Mouse (Mus musculus): ENCODE measurements around the gene Ly6g6d. TPM values are rescaled to one million over a fixed set of nuclear protein-coding genes. Genes with fewer than 3 reads are reported as not detected.
"Not testable (repeated sequence)": the region's sequence is repeated elsewhere in the genome, so short reads cannot be mapped to it uniquely, and the experiment has no call there.

Gene Ly6g6d
- 1.8 and 2.0 TPM in 2 replicates for polyA plus RNA-seq (2016; fragmentation: Nextera tagmentation; extraction: Ambion mirVana)

DNA sequence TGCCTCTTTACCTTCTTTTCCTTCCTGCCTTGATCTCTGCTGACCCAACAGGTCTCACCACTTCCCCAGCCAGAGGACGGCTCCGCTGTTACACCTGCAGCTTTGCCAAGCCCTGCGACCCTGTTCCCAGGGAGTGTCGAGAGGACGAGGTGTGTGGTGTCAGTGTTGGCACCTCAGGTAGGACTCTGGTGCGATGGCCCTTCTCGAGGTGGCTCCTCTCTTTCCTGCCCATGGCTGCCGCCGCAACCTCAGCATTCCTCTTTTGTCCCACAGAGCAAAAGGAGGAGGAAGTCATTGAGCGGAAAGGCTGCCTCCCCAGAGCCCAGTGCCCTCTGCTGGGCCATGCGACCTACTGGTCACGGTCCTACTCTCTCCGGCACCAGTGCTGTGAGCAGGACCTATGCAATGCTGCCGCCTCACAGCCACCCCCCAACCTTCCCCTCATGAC is at the start of gene Ly6g6d:
Gene Ly6g6d, minus strand, starts transcription at position 280 of the 448 bp plus-strand sequence.
- peak; percentile 38 for DNase-seq (ENCODE audit: extremely low spot score, low spot score)
- WGBS: 10% methylated on average over 14 of the region's 14 CpGs
- H3K9me3 ChIP-seq: no peaks in the 10 kb centered on the region
- peaks cover 37% of the 10 kb centered on the region for H3K27me3 ChIP-seq (ENCODE audit: poor library complexity, severe bottlenecking)
- H3K36me3 ChIP-seq (replicated peaks): no peaks in the 10 kb centered on the region
- peak within 1 kb of the TSS; percentile 42 for H3K4me3 ChIP-seq
- peak within 1 kb of the TSS; percentile 81 for H3K27ac ChIP-seq
- H3K4me1 ChIP-seq: peaks cover 33% of the 10 kb centered on the region

DNA sequence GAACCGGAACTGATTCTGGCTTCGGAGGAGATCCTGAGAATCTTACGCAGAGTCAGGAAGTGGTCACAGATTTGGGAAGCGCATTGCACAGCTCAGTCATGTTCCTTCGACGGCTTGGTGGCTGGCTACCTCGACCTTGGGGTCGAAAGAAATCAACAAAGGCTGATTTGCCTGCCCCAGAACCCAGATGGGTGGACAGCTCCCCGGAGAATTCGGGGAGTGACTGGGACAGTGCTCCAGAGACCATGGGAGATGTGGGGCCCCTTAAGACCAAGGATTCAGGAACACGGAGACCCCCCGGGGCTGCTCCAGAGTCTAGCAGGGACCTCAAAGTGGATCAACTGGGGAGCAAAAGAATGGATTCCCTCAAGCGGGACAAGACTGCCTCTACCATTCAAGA is 49.2 kb upstream of the Ly6g6d start:
- no peaks in the 10 kb centered on the region for H3K27me3 ChIP-seq (ENCODE audit: poor library complexity, severe bottlenecking)
- H3K4me3 ChIP-seq: peak overlapping the region; percentile 68
- WGBS: 77% methylated on average over 13 of the region's 13 CpGs
- H3K4me1 ChIP-seq: peaks cover 43% of the 10 kb centered on the region
- H3K27ac ChIP-seq: peak overlapping the region; percentile 87
- peaks cover 43% of the 10 kb centered on the region for H3K36me3 ChIP-seq (replicated peaks)
- no peak for DNase-seq (ENCODE audit: extremely low spot score, low spot score)
- no peaks in the 10 kb centered on the region for H3K9me3 ChIP-seq

DNA sequence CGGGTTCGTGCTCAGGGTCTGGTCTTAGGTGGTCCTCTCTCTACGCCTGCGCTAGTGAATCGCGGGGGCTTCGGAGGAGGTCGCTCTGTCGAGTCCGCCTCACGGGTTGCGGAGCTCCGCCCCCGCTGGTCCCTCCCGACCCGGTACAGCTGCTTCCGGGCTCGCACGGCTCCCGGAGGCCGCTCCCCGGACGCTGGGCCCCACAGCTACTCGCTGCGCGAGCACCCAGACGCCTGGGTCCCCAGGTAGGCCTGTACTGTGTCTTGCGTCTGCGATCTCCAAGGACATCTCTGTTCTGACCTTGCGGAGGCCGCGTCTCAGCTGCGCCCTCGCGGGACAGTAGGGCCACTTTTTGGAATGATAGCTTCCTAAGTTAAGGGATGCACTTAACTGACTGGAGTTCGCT is 48.3 kb upstream of the Ly6g6d start, which contains the start of gene D17H6S53E:
Gene D17H6S53E, plus strand, starts transcription at position 168 of the 406 bp plus-strand sequence.
- no peaks in the 10 kb centered on the region for H3K9me3 ChIP-seq
- H3K27me3 ChIP-seq (ENCODE audit: poor library complexity, severe bottlenecking): no peaks in the 10 kb centered on the region
- peak within 1 kb of the TSS; percentile 68 for H3K4me3 ChIP-seq
- peak; percentile 71 for DNase-seq (ENCODE audit: extremely low spot score, low spot score)
- H3K4me1 ChIP-seq: peaks cover 48% of the 10 kb centered on the region
- peak within 1 kb of the TSS; percentile 87 for H3K27ac ChIP-seq
- H3K36me3 ChIP-seq (replicated peaks): peaks cover 43% of the 10 kb centered on the region
- WGBS: under 1% methylated on average over 36 of the region's 36 CpGs

DNA sequence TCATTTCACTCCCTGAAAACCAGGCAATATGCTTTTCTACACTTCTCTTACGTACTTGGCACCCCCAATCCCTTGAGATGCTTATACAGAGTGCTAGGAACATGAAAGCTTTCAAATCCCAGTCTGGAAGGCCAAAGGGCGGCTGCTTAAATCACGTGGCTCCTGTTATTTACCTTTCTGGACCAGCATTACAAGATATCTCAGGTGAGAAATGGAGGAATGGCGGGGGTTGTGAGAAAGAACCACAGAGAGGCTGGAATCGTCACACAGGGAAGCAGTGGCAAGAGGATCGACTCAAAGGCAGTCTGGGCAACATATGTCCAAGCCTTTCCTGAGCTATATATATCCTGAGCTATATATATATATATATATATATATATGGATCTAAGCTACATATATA is 47.7 kb upstream of the Ly6g6d start:
- H3K4me3 ChIP-seq: peak overlapping the region; percentile 68
- no peak overlapping the region; the same call in 1 of the 2 replicates for H3K27ac ChIP-seq
- H3K27me3 ChIP-seq (ENCODE audit: poor library complexity, severe bottlenecking): no peaks in the 10 kb centered on the region
- no peak for DNase-seq (ENCODE audit: extremely low spot score, low spot score)
- H3K4me1 ChIP-seq: peaks cover 50% of the 10 kb centered on the region
- H3K36me3 ChIP-seq (replicated peaks): peaks cover 43% of the 10 kb centered on the region
- no peaks in the 10 kb centered on the region for H3K9me3 ChIP-seq
- WGBS: 40% methylated on average over 6 of the region's 6 CpGs

DNA sequence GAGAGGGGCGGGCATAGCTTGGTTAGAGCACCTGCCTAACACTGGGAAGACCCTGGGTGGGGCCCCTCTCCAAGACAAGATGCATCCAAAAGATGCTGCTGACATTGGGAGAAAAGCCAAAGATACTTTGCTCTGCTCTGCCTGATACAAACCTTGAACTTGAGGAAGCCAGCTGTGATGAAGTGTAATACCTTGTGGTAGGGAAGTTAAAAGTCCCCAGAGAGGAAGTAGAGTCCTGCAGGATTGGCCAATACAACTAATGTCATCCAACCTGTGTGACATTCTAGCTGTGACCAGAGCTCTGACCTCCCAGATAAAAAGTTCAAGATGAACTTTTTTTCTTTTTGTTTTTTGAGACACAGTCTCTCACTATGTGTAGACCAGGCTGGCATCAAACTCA is 47.2 kb upstream of the Ly6g6d start:
- Histone ChIP-seq H3K27me3 (ENCODE audit: poor library complexity, severe bottlenecking) (no peaks in the 10 kb centered on the region), H3K4me1 (peaks cover 55% of the 10 kb centered on the region), H3K4me3 (peak overlapping the region; percentile 68; the same call in 1 of the 2 replicates), H3K27ac (no peak overlapping the region), H3K9me3 (no peaks in the 10 kb centered on the region), H3K36me3 (replicated peaks) (peaks cover 43% of the 10 kb centered on the region)
- WGBS: 100% methylated on average over 1 of the region's 1 CpGs
- no peak for DNase-seq (ENCODE audit: extremely low spot score, low spot score)

DNA sequence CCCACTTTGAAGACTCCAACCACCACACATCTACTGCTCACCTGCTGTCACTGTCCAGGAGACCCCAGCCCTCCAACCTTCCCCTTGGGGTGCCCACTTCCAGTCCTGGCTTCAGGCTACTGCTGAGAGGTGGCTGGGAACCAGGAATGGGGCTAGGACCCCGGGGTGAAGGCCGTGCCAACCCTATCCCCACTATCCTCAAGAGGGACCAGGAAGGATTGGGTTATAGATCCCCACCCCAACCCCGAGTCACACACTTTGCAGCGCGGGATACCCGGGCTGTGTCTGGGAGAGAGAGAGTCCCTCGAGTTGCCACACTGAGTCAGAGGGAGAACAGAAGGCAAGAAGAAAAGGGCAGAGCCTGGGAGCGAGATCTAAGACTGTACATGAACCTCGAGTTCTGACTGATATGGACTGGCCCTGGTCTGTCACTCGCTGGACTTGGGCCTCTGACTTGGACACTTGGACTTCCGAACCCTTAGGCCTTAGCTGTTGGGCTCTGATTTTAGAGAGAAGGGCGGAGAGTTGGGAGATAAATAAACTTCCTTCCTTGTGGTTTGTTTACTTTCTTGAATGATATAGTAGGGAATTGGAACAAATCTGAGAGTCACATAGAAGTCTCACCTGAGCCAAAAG is 46.5 kb upstream of the Ly6g6d start:
- H3K4me1 ChIP-seq: peaks cover 62% of the 10 kb centered on the region
- not testable (repeated sequence) for H3K27me3 ChIP-seq (ENCODE audit: poor library complexity, severe bottlenecking); H3K27ac ChIP-seq; H3K4me3 ChIP-seq; DNase-seq (ENCODE audit: extremely low spot score, low spot score); H3K9me3 ChIP-seq
- 92% methylated on average over 12 of the region's 12 CpGs for WGBS
- peaks cover 44% of the 10 kb centered on the region for H3K36me3 ChIP-seq (replicated peaks)

DNA sequence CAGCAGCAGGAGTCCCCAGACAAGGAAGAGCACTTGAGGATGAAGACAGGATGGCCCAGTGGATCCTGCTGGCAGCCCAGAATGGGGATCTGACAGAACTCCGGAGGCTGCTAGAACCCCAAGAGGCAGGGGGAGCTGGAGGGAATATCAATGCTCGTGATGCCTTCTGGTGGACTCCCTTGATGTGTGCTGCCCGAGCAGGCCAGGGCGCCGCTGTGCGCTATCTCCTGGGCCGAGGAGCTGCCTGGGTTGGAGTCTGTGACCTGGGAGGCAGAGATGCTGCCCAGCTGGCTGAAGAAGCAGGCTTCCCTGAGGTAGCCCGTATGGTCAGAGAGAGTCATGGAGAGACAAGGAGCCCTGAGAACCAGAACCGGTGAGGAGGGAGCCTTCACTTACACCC is 45.4 kb upstream of the Ly6g6d start:
- not testable (repeated sequence) for DNase-seq (ENCODE audit: extremely low spot score, low spot score); H3K4me3 ChIP-seq; H3K9me3 ChIP-seq; H3K27me3 ChIP-seq (ENCODE audit: poor library complexity, severe bottlenecking); H3K27ac ChIP-seq
- 95% methylated on average over 9 of the region's 9 CpGs for WGBS
- Histone ChIP-seq H3K4me1 (peaks cover 55% of the 10 kb centered on the region), H3K36me3 (replicated peaks) (peaks cover 49% of the 10 kb centered on the region)

DNA sequence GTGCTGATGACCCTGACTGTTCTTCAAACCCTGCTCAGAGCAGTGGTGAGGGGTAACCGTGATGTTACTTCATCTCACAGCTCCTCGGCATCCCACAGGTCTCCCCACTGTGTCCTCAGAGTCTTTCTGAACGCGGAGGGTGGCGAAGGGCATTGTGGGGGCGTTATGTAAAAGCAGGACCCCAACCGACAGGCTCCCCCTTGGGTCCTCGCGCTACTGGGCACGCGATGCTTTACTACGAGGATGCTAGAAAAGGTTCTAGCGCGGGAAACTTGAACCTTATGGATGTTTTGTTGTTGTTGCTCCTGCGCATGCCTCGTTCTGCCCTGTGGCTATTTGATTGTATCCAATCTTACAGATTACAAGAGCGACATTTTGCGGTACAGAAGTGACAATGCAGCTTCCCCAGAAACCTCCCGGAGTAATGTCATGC is 44.0 kb upstream of the Ly6g6d start, which contains the start of gene Csnk2b:
Gene Csnk2b, minus strand, starts transcription at position 183 of the 433 bp plus-strand sequence.
- DNase-seq (ENCODE audit: extremely low spot score, low spot score): no peak
- Histone ChIP-seq H3K36me3 (replicated peaks) (peaks cover 54% of the 10 kb centered on the region), H3K27ac (peak within 1 kb of the TSS; percentile 93), H3K9me3 (no peaks in the 10 kb centered on the region), H3K4me3 (peak within 1 kb of the TSS; percentile 82), H3K4me1 (peaks cover 46% of the 10 kb centered on the region), H3K27me3 (ENCODE audit: poor library complexity, severe bottlenecking) (no peaks in the 10 kb centered on the region)
- under 1% methylated on average over 19 of the region's 19 CpGs for WGBS

DNA sequence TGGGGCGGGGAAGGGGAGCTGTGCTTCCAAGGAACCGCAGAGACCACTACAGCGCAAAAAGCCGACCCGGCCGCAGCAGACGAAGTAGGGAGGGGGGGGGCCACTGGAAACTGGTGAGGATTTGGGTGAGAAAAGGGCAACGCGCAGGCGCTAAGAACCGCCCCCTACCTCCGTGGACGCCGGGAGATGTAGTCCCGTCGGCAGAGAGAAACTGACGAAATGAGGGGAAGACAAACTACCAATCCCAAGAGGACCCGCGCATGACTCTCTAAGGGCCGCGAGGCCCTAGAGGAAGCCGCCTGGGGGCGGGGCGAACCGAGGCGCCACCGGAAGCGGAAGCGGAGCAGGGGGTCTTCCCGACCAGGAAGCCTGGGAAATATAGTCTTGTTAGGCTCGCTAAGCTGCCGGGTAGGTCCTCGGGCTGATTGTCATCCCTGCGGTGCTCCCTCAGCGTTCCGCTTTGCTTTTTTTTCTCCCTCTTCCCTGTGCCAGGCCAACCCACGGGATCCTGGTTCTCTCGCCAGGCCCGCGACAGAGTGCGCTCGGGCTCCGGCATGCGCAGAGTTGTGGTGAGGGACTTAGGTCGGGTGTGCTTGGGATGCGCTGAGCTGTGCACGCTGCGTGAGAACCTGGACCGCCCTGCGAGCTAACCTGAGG is 43.4 kb upstream of the Ly6g6d start, which contains the start of gene Gpank1:
Gene Gpank1, plus strand, starts transcription at position 313 of the 657 bp plus-strand sequence.
- H3K27me3 ChIP-seq (ENCODE audit: poor library complexity, severe bottlenecking): no peaks in the 10 kb centered on the region
- peak within 1 kb of the TSS; percentile 93 for H3K27ac ChIP-seq
- H3K9me3 ChIP-seq: no peaks in the 10 kb centered on the region
- H3K36me3 ChIP-seq (replicated peaks): peaks cover 59% of the 10 kb centered on the region
- peak within 1 kb of the TSS; percentile 82 for H3K4me3 ChIP-seq
- DNase-seq (ENCODE audit: extremely low spot score, low spot score): peak; percentile 97
- under 1% methylated on average over 50 of the region's 50 CpGs for WGBS
- H3K4me1 ChIP-seq: peaks cover 39% of the 10 kb centered on the region

DNA sequence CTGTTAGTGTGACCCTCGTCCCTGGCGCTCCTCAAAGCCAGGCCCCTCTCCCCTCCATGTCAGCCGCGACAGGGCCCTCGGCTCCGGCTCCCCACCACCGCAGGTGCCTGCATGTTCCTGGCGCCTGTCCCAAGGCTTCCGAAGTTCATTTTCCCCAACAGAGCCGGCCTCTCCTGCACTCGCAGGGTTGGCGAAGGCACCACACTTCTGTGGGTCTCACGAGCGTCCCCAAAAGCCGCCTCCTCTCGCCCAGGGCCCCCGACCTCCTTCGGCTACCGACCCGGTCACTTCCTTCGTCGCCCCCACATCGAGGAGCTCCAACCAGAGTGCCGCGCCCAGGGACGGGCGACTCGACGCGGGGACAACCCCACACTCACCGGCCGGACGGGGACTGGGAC is 42.9 kb upstream of the Ly6g6d start:
- no peak for DNase-seq (ENCODE audit: extremely low spot score, low spot score)
- H3K4me1 ChIP-seq: peaks cover 34% of the 10 kb centered on the region
- H3K4me3 ChIP-seq: peak overlapping the region; percentile 82
- peak overlapping the region; percentile 93 for H3K27ac ChIP-seq
- no peaks in the 10 kb centered on the region for H3K9me3 ChIP-seq
- H3K27me3 ChIP-seq (ENCODE audit: poor library complexity, severe bottlenecking): no peaks in the 10 kb centered on the region
- peaks cover 64% of the 10 kb centered on the region for H3K36me3 ChIP-seq (replicated peaks)
- under 1% methylated on average over 33 of the region's 33 CpGs for WGBS

DNA sequence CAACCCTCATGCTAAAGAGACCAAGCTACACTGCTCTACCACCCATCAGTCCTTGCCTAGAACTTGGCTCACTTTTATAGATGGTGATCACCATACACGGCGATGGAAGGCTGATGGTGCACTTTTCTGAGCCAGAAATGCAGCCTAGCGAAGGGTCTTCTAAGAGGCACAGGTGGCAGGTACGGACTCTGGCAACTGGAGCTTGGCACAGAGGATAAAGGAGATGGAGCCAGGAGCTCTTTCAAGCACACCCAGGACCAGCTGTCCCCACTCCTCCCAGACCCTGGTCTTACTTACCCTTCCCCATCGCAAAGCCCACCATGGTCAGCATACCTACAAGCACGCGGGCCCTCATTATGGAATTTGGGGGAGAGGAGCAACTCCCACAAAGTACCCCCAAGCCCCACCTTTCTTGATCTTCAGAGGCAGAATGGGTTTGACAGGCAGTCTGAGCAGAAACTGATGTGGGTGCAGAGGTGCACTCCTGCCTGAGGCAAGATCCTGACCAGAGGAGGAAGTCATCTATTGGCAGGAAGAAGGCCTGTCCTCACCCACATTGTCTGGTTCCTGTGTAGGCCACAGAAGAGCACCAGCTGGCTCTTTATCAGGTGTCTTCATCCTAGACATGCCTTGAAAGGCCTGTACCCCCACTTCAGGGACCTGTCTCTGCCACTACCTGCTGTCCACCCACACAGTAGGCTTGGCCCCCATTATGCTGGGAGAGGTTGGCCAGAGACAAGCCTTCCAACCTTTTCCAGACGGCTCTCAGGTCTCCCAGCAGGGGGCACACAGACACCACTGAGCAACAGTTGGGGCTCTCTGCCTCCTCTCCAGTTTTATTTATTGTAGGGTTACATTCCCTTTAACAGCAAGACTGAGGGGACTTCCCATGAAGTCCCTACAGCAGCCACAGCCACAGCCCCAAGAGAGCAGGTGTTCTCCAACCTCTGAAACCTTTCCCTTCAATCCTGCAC is 37.5 kb upstream of the Ly6g6d start, which contains the start of gene Ly6g5b:
Gene Ly6g5b, minus strand, starts transcription at position 383 of the 974 bp plus-strand sequence.
- H3K27ac ChIP-seq: no peak within 1 kb of the TSS
- DNase-seq (ENCODE audit: extremely low spot score, low spot score): no peak
- H3K27me3 ChIP-seq (ENCODE audit: poor library complexity, severe bottlenecking): no peaks in the 10 kb centered on the region
- H3K36me3 ChIP-seq (replicated peaks): peaks cover 60% of the 10 kb centered on the region
- no peak within 1 kb of the TSS; the same call in 1 of the 2 replicates for H3K4me3 ChIP-seq
- peaks cover 9% of the 10 kb centered on the region for H3K4me1 ChIP-seq
- no peaks in the 10 kb centered on the region for H3K9me3 ChIP-seq
- WGBS: 89% methylated on average over 8 of the region's 8 CpGs

DNA sequence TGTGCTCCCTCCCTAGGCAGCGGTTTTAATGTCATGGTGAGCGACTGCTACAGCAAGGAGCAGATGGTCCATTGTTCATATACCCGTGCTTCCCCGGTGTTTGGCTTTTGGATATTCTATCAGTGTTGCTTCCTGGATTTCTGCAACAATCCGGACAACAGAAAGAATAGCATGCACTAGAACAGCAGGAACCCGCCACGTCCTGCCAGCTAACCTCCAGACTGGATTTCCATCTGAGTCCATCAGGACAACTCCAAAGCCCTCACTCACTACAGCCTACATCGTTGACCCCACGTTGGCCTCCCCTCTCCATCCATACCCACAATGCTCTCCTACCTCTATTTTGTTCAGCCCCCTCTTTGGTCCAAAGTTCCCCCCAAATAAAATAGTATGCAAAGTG is 33.9 kb upstream of the Ly6g6d start:
- no peak for DNase-seq (ENCODE audit: extremely low spot score, low spot score)
- WGBS: 87% methylated on average over 9 of the region's 9 CpGs
- Histone ChIP-seq H3K4me1 (no peaks in the 10 kb centered on the region), H3K27me3 (ENCODE audit: poor library complexity, severe bottlenecking) (no peaks in the 10 kb centered on the region), H3K27ac (no peak overlapping the region), H3K36me3 (replicated peaks) (peaks cover 30% of the 10 kb centered on the region), H3K9me3 (no peaks in the 10 kb centered on the region), H3K4me3 (no peak overlapping the region)
